Comparison of ENCODE assay signal across 10 mouse cellular contexts in the genomic region with DNA sequence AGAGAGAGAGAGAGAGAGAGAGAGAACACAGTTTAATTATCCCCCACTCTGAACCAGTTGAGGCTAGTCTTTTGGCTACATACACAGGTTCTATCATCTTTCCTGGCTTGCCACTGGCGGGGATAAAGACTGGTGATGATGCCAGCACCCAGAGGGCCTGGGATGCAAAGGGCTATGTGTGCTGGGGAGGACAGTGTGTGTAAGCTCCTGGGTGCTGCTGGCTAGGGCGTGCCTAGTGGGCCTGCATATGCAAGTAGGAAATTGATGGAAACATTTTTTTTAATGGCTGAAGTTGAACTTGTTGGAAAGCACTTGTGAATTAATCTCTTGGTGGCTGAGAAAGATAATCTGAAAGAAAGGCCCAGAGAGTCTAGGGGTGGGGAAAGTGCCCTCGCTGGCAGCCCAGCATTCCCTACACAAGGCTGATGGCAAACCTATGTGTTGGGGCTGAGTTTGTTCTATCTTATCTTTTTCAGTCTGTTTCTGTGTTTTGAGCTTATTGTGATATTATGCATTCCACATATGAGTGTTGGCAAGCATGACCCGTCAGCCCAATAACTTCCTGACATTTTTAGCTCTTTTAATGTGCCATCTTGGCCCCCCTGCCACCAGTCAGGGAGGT. TPM values are rescaled to one million over a fixed set of nuclear protein-coding genes. Genes with fewer than 3 reads are reported as not detected.
A peak's percentile ranks its signal among the peaks of the same experiment; 100 is the strongest.
DNase-seq lines count a peak whose midpoint lies in the region; ATAC-seq and TF ChIP-seq lines count a peak whose summit lies in the region.
"Had no signal": no experiment of that assay in that cellular context is flagged by ENCODE, and none has a peak within 500 bp of the region (broad histone marks: within the 10 kb centered on the region; RNA-seq: fewer than 3 reads in every experiment).

No protein-coding gene starts in this region.

- no peak overlapping the region for H3K4me3 ChIP-seq in lung, embryonic 16.5 days (ENCODE audit: low read length)
- no peak overlapping the region for H3K4me3 ChIP-seq in forebrain, embryonic 10.5 days
- H3K4me3 ChIP-seq in hindbrain, postnatal 0 days (ENCODE audit: low read length), result no peak overlapping the region
- no peak overlapping the region for H3K4me3 ChIP-seq in neural tube, embryonic 13.5 days

- peak; percentile 45; the same call in 1 of the 2 replicates for ATAC-seq in lung, embryonic 16.5 days (ENCODE audit: low read depth)
- peak; percentile 54; the same call in 1 of the 2 replicates for ATAC-seq in hindbrain, postnatal 0 days
- ATAC-seq in neural tube, embryonic 13.5 days (ENCODE audit: low read depth), result peak; percentile 38; the same call in 1 of the 2 replicates
- ATAC-seq in inflammation-experienced regulatory T-cells, adult 6 months, result no peak
- ATAC-seq: Patski had no signal

- H3K36me3 ChIP-seq in lung, embryonic 16.5 days (ENCODE audit: control insufficient read depth, insufficient read depth, low read length), result no peaks in the 10 kb centered on the region
- H3K36me3 ChIP-seq in forebrain, embryonic 10.5 days (replicated peaks), result peaks cover 21% of the 10 kb centered on the region; the same call in 1 of the 2 replicates
- no peaks in the 10 kb centered on the region for H3K36me3 ChIP-seq in hindbrain, postnatal 0 days (ENCODE audit: insufficient read depth, low read length)
- H3K36me3 ChIP-seq in neural tube, embryonic 13.5 days, result 0 out of 2 replicates have a peak, but pooled peaks cover 3% of the 10 kb centered on the region

- WGBS in lung, embryonic 16.5 days, result 61% methylated on average over 4 of the region's 4 CpGs
- WGBS in forebrain, embryonic 10.5 days, result 82% methylated on average over 4 of the region's 4 CpGs
- WGBS in hindbrain, postnatal 0 days, result 50% methylated on average over 4 of the region's 4 CpGs
- 50% methylated on average over 4 of the region's 4 CpGs for WGBS in neural tube, embryonic 13.5 days

- no peak overlapping the region for H3K9ac ChIP-seq in lung, embryonic 16.5 days (ENCODE audit: low read length)
- no peak overlapping the region; the same call in 1 of the 2 replicates for H3K9ac ChIP-seq in hindbrain, postnatal 0 days (replicated peaks; ENCODE audit: low read length)
- 0 out of 2 replicates have a peak overlapping the region, but pooled peaks have one; percentile 26 for H3K9ac ChIP-seq in neural tube, embryonic 13.5 days

- H3K27ac ChIP-seq in lung, embryonic 16.5 days (ENCODE audit: low read length), result no peak overlapping the region; the same call in 1 of the 2 replicates
- H3K27ac ChIP-seq in forebrain, embryonic 10.5 days, result peak overlapping the region; percentile 74
- no peak overlapping the region for H3K27ac ChIP-seq in hindbrain, postnatal 0 days
- H3K27ac ChIP-seq in neural tube, embryonic 13.5 days (replicated peaks), result peak overlapping the region; percentile 79

- no peak overlapping the region for H3K4me2 ChIP-seq in lung, embryonic 16.5 days (ENCODE audit: low read depth, low read length)
- no peak overlapping the region for H3K4me2 ChIP-seq in hindbrain, postnatal 0 days (ENCODE audit: low read depth, low read length)
- peak overlapping the region; percentile 48 for H3K4me2 ChIP-seq in neural tube, embryonic 13.5 days

- no peaks in the 10 kb centered on the region for H3K27me3 ChIP-seq in lung, embryonic 16.5 days (ENCODE audit: control insufficient read depth, insufficient read depth, low read depth, low read length)
- H3K27me3 ChIP-seq in forebrain, embryonic 10.5 days (ENCODE audit: poor library complexity, severe bottlenecking), result no peaks in the 10 kb centered on the region
- H3K27me3 ChIP-seq in hindbrain, postnatal 0 days (ENCODE audit: insufficient read depth, low read length), result no peaks in the 10 kb centered on the region
- H3K27me3 ChIP-seq in neural tube, embryonic 13.5 days, result no peaks in the 10 kb centered on the region

- DNase-seq in lung, postnatal 4 days, result no peak
- DNase-seq in forebrain, embryonic 10.5 days (ENCODE audit: extremely low spot score, low spot score), result no peak
- no peak for DNase-seq in hindbrain, postnatal 0 days (ENCODE audit: low spot score)
- DNase-seq in layer of hippocampus, adult 9-10 months (ENCODE audit: low spot score), result no peak

- no peak for TF ChIP-seq CTCF in hindbrain, postnatal 0 days (IDR thresholded peaks at IDR 0.05; ENCODE audit: low read depth)

- H3K4me1 ChIP-seq in lung, embryonic 16.5 days (replicated peaks; ENCODE audit: control insufficient read depth, insufficient read depth, low read length), result peaks cover 18% of the 10 kb centered on the region
- peaks cover 71% of the 10 kb centered on the region for H3K4me1 ChIP-seq in forebrain, embryonic 10.5 days
- peaks cover 6% of the 10 kb centered on the region for H3K4me1 ChIP-seq in hindbrain, postnatal 0 days (ENCODE audit: insufficient read depth, low read length)
- peaks cover 90% of the 10 kb centered on the region for H3K4me1 ChIP-seq in neural tube, embryonic 13.5 days (replicated peaks)

- H3K9me3 ChIP-seq in lung, embryonic 16.5 days (ENCODE audit: control insufficient read depth, low read length), result no peaks in the 10 kb centered on the region
- H3K9me3 ChIP-seq in forebrain, embryonic 10.5 days, result no peaks in the 10 kb centered on the region
- no peaks in the 10 kb centered on the region for H3K9me3 ChIP-seq in hindbrain, postnatal 0 days (ENCODE audit: low read length)
- H3K9me3 ChIP-seq in neural tube, embryonic 13.5 days, result no peaks in the 10 kb centered on the region

RNA-seq across cellular contexts. Expression of gene Bcl11a, which starts 22.7 kb away (rescaled TPM):
- polyA plus RNA-seq in lung, embryonic 16.5 days (2015; fragmentation: Nextera tagmentation; extraction: Ambion mirVana), result 13.0 and 15.3 TPM in 2 replicates
- polyA plus RNA-seq in forebrain, embryonic 10.5 days (2016; fragmentation: Nextera tagmentation; extraction: Ambion mirVana), result 37.6 and 44.1 TPM in 2 replicates
- total RNA-seq in hindbrain, postnatal 0 days (2014; rRNA removed), result 32.2 and 32.3 TPM in 2 replicates
- polyA plus RNA-seq in hindbrain, postnatal 0 days (2015; fragmentation: Nextera tagmentation; extraction: Ambion mirVana), result 69.8 and 73.5 TPM in 2 replicates
- 125 and 131 TPM in 2 replicates for polyA plus RNA-seq in neural tube, embryonic 13.5 days (2015; fragmentation: Nextera tagmentation; extraction: Ambion mirVana)
- under 1 TPM; 0.35 to 0.51 (median 0.44) TPM for polyA plus RNA-seq in inflammation-experienced regulatory T-cells, adult 6 months (2017; shearing (Covaris generic))
- polyA plus RNA-seq: Patski had no signal

RNA-seq across cellular contexts. Expression of gene A830031A19Rik, which starts 25.7 kb away (rescaled TPM):
- polyA plus RNA-seq in lung, embryonic 16.5 days (2015; fragmentation: Nextera tagmentation; extraction: Ambion mirVana), result not detected in 2 replicates
- not detected in 2 replicates for polyA plus RNA-seq in forebrain, embryonic 10.5 days (2016; fragmentation: Nextera tagmentation; extraction: Ambion mirVana)
- not detected in 2 replicates for total RNA-seq in hindbrain, postnatal 0 days (2014; rRNA removed)
- polyA plus RNA-seq in hindbrain, postnatal 0 days (2015; fragmentation: Nextera tagmentation; extraction: Ambion mirVana), result not detected in 2 replicates
- not detected in 2 replicates for polyA plus RNA-seq in neural tube, embryonic 13.5 days (2015; fragmentation: Nextera tagmentation; extraction: Ambion mirVana)
- not detected for polyA plus RNA-seq in inflammation-experienced regulatory T-cells, adult 6 months (2017; shearing (Covaris generic))
- total RNA-seq: gastrocnemius, adult 18-20 months had no signal
- polyA plus RNA-seq: limb, embryonic 14.5 days; Patski had no signal

Comparison
In these comparisons a context has a peak if more than half of its experiments do, and no peak if none do; other contexts are left out.
1. H3K27ac ChIP-seq: peak in forebrain, embryonic 10.5 days (single experiment) and neural tube, embryonic 13.5 days (single experiment); none in lung, embryonic 16.5 days (single experiment) and hindbrain, postnatal 0 days (single experiment).